Mouse (Mus musculus): ENCODE measurements at regions not wholly inside any gene's neighbourhood (a gene's known extent, or its start where the extent isn't known, plus 50 kb on each side); places are given as distances from the start of the nearest gene placed in this dataset.

DNA sequence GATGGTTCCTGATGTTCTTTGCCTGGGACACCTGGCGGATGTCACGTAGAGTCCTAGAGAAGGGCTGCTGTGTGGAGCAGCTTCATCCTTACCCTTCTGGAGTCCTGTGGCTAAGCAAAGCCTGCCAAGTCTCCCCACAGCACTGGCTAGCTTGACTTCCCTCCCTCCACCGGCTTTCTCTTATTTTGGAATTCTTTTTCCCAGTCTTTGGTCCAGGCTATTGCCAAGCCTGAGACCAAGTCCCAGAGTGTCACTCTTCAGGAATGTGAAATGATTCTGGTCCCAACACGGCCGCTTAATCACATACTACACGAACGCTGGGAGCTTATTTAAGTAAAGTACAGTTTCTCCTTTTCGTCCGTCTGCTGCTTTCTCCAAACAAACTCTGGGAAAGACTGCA, 146.4 kb downstream of the Fndc1 start:
- DNase-seq, result no peak

- DNase-seq, result no peak
These were observed 147.3 kb downstream of the Fndc1 start for GRCm38 (mm10) chr17:7679786-7680185.

DNA sequence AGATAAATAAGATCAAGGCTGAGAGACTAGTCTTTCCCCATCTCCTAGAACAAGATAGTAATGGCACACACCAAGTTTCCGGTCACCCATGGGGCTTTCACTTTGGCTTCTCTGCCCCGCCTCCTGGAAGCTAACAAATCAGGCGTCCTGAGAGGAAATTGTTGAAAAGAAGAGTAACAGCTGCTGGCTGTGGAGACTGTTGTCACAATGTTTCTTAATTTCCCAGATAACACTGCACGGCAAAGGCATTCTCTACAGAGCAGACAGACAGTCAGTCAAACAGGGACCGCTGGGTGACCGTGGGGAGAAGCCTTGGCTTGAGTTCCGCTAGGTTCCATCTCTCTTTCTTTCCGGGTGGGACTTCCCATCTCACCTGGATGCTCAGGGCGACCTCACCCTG, 148.2 kb downstream of the Fndc1 start:
- no peak for DNase-seq

GRCm38 (mm10) chr17:7677796-7678195, 149.3 kb downstream of the Fndc1 start:
- no peak for DNase-seq

GRCm38 (mm10) chr17:7677301-7677700, 149.8 kb downstream of the Fndc1 start:
- peak in 1 of 2 experiments; percentile 3 for DNase-seq

GRCm38 (mm10) chr17:7676776-7677175, 150.3 kb downstream of the Fndc1 start:
- no peak for DNase-seq

GRCm38 (mm10) chr17:7674511-7674910, 152.6 kb downstream of the Fndc1 start:
- DNase-seq, result no peak

- DNase-seq, result no peak
These were observed 159.3 kb downstream of the Fndc1 start for GRCm38 (mm10) chr17:7667826-7668225.

- DNase-seq, result no peak
These were observed 160.2 kb downstream of the Fndc1 start for GRCm38 (mm10) chr17:7666781-7667398.

GRCm38 (mm10) chr17:7666207-7666606, 160.9 kb downstream of the Fndc1 start:
- no peak for DNase-seq

GRCm38 (mm10) chr17:7665686-7666085, 161.4 kb downstream of the Fndc1 start:
- no peak for DNase-seq

DNA sequence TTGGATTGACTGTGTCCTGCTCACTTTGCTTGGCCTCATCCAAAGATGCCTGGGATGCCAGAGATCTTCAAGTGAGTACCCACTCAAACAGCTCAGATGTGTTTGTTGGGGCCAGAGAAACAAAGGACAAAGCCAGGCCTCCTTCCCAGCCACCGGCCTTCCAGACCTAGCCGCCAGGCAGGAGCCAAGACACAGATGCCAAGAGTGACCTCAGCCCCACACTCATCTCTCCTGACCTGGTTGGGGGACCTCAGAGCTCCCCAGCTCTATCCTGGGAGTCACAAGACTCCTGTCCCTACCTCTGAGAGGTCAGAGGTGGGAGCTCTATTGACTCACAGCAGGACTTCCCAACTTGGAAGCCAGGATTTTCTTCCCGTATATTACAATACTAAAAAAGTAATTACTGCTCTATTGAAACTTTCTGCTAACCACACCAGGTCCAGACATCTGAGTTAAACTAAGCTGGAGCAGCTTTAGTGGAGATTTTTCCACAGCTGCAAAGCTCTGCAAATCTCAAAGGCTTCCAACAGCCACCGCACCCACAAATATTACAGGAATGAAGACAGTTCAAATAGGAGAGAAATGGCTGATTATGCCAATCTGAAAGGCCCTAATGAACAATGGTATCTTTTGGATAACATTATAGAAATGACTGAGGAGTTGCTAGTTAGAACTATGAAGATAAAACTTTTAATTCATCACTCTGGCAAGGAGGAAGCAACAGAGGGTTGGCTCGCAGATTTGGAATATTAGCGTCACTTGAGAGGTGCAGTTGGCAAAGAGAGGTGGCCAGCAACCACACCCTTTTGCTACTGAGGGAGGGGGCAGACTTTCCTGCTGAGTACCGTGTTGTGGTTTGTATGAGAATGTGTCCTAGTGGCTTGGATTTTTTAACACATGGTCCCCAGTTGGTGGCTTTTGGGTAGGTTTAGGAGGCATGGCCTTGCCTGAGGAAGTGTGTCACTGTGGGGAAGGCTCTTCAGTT, 162.9 kb downstream of the Fndc1 start:
- no peak for DNase-seq

- DNase-seq, result peak; percentile 18 to 29
These were observed 170.6 kb downstream of the Fndc1 start for GRCm38 (mm10) chr17:7656503-7656902.

- DNase-seq, result no peak
These were observed 171.1 kb downstream of the Fndc1 start for GRCm38 (mm10) chr17:7655966-7656365.

- no peak for DNase-seq
These were observed 173.0 kb downstream of the Fndc1 start for GRCm38 (mm10) chr17:7654064-7654564.

- no peak for DNase-seq
These were observed 175.1 kb downstream of the Fndc1 start for GRCm38 (mm10) chr17:7652037-7652436.

DNA sequence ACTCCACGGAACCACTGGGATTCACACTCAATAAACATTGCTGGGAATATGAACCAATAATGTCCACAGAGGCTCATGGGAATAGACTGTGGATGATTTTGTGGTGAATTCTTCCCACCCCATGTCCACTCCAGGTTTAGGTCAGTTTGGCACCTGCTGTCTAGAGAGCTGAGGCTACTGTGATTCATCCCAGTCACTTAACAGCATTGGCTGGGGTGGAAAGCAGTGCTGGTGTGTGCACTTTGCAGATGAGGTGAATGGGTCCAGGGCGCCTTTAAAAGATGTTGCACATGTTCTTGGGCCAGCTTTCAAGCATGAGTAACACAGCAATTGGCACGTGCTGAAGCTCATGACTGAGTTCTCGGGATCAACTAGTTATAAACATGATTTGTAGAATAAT, 176.7 kb downstream of the Fndc1 start:
- DNase-seq, result no peak

- no peak for DNase-seq
These were observed 182.1 kb downstream of the Fndc1 start for GRCm38 (mm10) chr17:7644857-7645481.

DNA sequence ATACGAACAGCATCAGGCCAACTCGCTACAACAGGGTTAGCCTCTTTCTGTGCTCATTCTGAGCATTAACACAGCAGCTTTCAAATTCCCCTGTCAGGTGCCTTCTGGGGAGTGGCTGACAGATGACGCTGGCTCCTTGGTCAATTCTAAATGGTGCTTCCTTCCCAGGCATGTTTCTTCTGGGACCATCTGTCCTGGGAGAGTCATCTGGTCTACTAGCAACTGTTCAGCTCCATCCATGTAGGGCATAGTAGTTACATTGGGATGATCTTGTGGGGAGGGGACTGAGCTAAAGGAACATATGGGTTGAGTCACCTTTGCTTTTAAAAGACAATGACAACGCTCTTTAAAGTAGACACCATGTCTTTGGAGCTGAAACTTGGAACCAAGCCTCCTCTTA, 183.5 kb downstream of the Fndc1 start:
- DNase-seq, result no peak

GRCm38 (mm10) chr17:7642442-7642887, 184.6 kb downstream of the Fndc1 start:
- peak in 1 of 2 experiments; percentile 21 for DNase-seq

- no peak for DNase-seq
These were observed 192.8 kb downstream of the Fndc1 start for GRCm38 (mm10) chr17:7634291-7634664.

- no peak for DNase-seq
These were observed 193.5 kb downstream of the Fndc1 start for GRCm38 (mm10) chr17:7633382-7634290.

Data from cerebellum, postnatal 14 days (tissue).